Mouse (Mus musculus) intestine, postnatal 0 days (tissue): ENCODE measurements around the gene Pms1. TPM values are rescaled to one million over a fixed set of nuclear protein-coding genes. Genes with fewer than 3 reads are reported as not detected.
"Not testable (repeated sequence)": the region's sequence is repeated elsewhere in the genome, so short reads cannot be mapped to it uniquely, and the experiment has no call there.

Source experiments
- ATAC-seq: fragments of 200-750 bp; cut with Nextera tagmentation; 2 replicates; pipeline ENCODE4 v1.8.0; 2017; ENCODE audit warnings: mild to moderate bottlenecking, moderate TSS enrichment, moderate library complexity
- H3K27ac ChIP-seq: fragments of 300-500 bp; sonication (generic); 2 replicates; pipeline ENCODE4 v1.5.1; 2014; ENCODE audit warnings: mild to moderate bottlenecking, low read depth, low read length, moderate library complexity
- H3K27me3 ChIP-seq: fragments of 300-500 bp; sonication (generic); replicated peaks from 2 replicates; pipeline ENCODE4 v1.6.1; 2014; ENCODE audit warnings: low read length, mixed read lengths; ENCODE audit not compliant: control insufficient read depth, insufficient read depth
- H3K36me3 ChIP-seq: fragments of 300-500 bp; sonication (generic); 2 replicates; pipeline ENCODE4 v1.6.1; 2014; ENCODE audit warnings: mild to moderate bottlenecking, moderate library complexity; ENCODE audit not compliant: control insufficient read depth, insufficient read depth
- H3K4me1 ChIP-seq: fragments of 300-500 bp; sonication (generic); replicated peaks from 2 replicates; pipeline ENCODE4 v1.6.1; 2014; ENCODE audit warnings: antibody characterized with exemption, low read length, mixed read lengths; ENCODE audit not compliant: control insufficient read depth, insufficient read depth
- H3K4me2 ChIP-seq: fragments of 300-500 bp; sonication (generic); replicated peaks from 2 replicates; pipeline ENCODE4 v1.6.1; 2014; ENCODE audit warnings: low read depth, mild to moderate bottlenecking, moderate library complexity
- H3K4me3 ChIP-seq: fragments of 300-500 bp; sonication (generic); 2 replicates; pipeline ENCODE4 v1.5.1; 2014; ENCODE audit warnings: low read depth, low read length
- H3K9ac ChIP-seq: fragments of 300-500 bp; sonication (generic); 2 replicates; pipeline ENCODE4 v1.6.1; 2014; ENCODE audit warnings: mild to moderate bottlenecking, low read depth, low read length
- H3K9me3 ChIP-seq: fragments of 300-500 bp; sonication (generic); 2 replicates; pipeline ENCODE4 v1.6.1; 2016; ENCODE audit warnings: mixed run types; ENCODE audit not compliant: control insufficient read depth
- CTCF ChIP-seq: sonication (generic); IDR thresholded peaks from 2 replicates; pipeline ENCODE4 v1.5.1; 2016; ENCODE audit warnings: low read depth, mild to moderate bottlenecking, control low read depth, antibody characterized with exemption, moderate library complexity
- WGBS: fragments of 180-500 bp; shearing (Covaris S2); extraction: QIAGEN DNeasy Blood & Tissue Kit; methylation state at CpG from one replicate; pipeline ENCODE4 v1.1.7; 2014; 5-methylcytosine and 5-hydroxymethylcytosine counted together
- polyA plus RNA-seq: library from polyadenylated mRNA; unstranded; fragments of >200 nt; fragmentation: Nextera tagmentation; extraction: Ambion mirVana; gene quantifications from 2 replicates; pipeline ENCODE4 v1.2.1, GENCODE M21; 2015

The Pms1 gene
- polyA plus RNA-seq, 1 experiment from 2014 or later, result 6.8 TPM

GRCm38 (mm10) chr1:53272646-53273045 lies 24.2 kb downstream of the Pms1 start:
- H3K4me3 ChIP-seq, result no peak overlapping the region
- H3K9me3 ChIP-seq, result no peaks in the 10 kb centered on the region
- no peak for ATAC-seq
- TF ChIP-seq CTCF, result peak; percentile 78
- H3K27ac ChIP-seq, result no peak overlapping the region
- no peaks in the 10 kb centered on the region for H3K36me3 ChIP-seq
- H3K4me1 ChIP-seq, result no peaks in the 10 kb centered on the region
- no peak overlapping the region for H3K9ac ChIP-seq
- no peak overlapping the region for H3K4me2 ChIP-seq
- no peaks in the 10 kb centered on the region for H3K27me3 ChIP-seq

- 60% methylated on average over 3 of the region's 3 CpGs for WGBS
- Histone ChIP-seq H3K4me3 (no peak overlapping the region), H3K27me3 (no peaks in the 10 kb centered on the region), H3K4me2 (no peak overlapping the region), H3K36me3 (peaks cover 5% of the 10 kb centered on the region), H3K9me3 (no peaks in the 10 kb centered on the region), H3K27ac (no peak overlapping the region), H3K4me1 (no peaks in the 10 kb centered on the region), H3K9ac (no peak overlapping the region)
- ATAC-seq, result no peak
- no peak for TF ChIP-seq CTCF
These were observed 26.9 kb downstream of the Pms1 start for GRCm38 (mm10) chr1:53269901-53270300.

- not testable (repeated sequence) for H3K27me3 ChIP-seq, H3K4me2 ChIP-seq, H3K9ac ChIP-seq
These were observed 31.7 kb downstream of the Pms1 start for GRCm38 (mm10) chr1:53264958-53265612.

GRCm38 (mm10) chr1:53226063-53226462 lies 70.8 kb downstream of the Pms1 start:
- Histone ChIP-seq H3K9me3 (no peaks in the 10 kb centered on the region), H3K27ac (no peak overlapping the region), H3K36me3 (no peaks in the 10 kb centered on the region), H3K27me3 (no peaks in the 10 kb centered on the region), H3K4me2 (no peak overlapping the region), H3K4me1 (no peaks in the 10 kb centered on the region), H3K9ac (no peak overlapping the region), H3K4me3 (no peak overlapping the region)
- ATAC-seq, result no peak
- no peak for TF ChIP-seq CTCF
- whole genome bisulfite sequencing, result 82% methylated on average over 1 of the region's 1 CpGs

More at GRCm38 (mm10) chr1:53264958-53265612, 31.7 kb downstream of the Pms1 start:
- not testable (repeated sequence) for H3K9me3 ChIP-seq, H3K4me1 ChIP-seq, H3K27ac ChIP-seq, H3K36me3 ChIP-seq, H3K4me3 ChIP-seq, ATAC-seq

- TF ChIP-seq CTCF, result no peak
- no peaks in the 10 kb centered on the region for H3K36me3 ChIP-seq
- H3K27ac ChIP-seq, result no peak overlapping the region
- no peak for ATAC-seq
- H3K4me1 ChIP-seq, result no peaks in the 10 kb centered on the region
- WGBS, result 81% methylated on average over 3 of the region's 3 CpGs
- H3K9ac ChIP-seq, result no peak overlapping the region
- H3K4me2 ChIP-seq, result no peak overlapping the region
- no peaks in the 10 kb centered on the region for H3K27me3 ChIP-seq
- H3K4me3 ChIP-seq, result no peak overlapping the region
- no peaks in the 10 kb centered on the region for H3K9me3 ChIP-seq
These were observed 71.2 kb downstream of the Pms1 start for GRCm38 (mm10) chr1:53225616-53226015.

- ATAC-seq, result no peak
- Histone ChIP-seq H3K4me3 (no peak overlapping the region), H3K9ac (no peak overlapping the region), H3K27ac (no peak overlapping the region), H3K27me3 (no peaks in the 10 kb centered on the region), H3K4me1 (no peaks in the 10 kb centered on the region), H3K4me2 (no peak overlapping the region), H3K9me3 (no peaks in the 10 kb centered on the region), H3K36me3 (no peaks in the 10 kb centered on the region)
- WGBS, result 77% methylated on average over 1 of the region's 1 CpGs
- no peak for TF ChIP-seq CTCF
These were observed 72.0 kb downstream of the Pms1 start for GRCm38 (mm10) chr1:53224775-53225174.

GRCm38 (mm10) chr1:53210136-53210535 lies 86.7 kb downstream of the Pms1 start:
- no peaks in the 10 kb centered on the region for H3K9me3 ChIP-seq
- no peak overlapping the region for H3K4me3 ChIP-seq
- no peak for ATAC-seq
- H3K27me3 ChIP-seq, result no peaks in the 10 kb centered on the region
- no peak overlapping the region for H3K27ac ChIP-seq
- H3K36me3 ChIP-seq, result 0 out of 2 replicates have a peak, but pooled peaks cover 10% of the 10 kb centered on the region
- TF ChIP-seq CTCF, result no peak
- H3K4me2 ChIP-seq, result no peak overlapping the region
- H3K9ac ChIP-seq, result no peak overlapping the region
- H3K4me1 ChIP-seq, result no peaks in the 10 kb centered on the region
